Mouse (Mus musculus) left cerebral cortex, postnatal 4 days (tissue): ENCODE data around the gene Matn1. TPM values are rescaled to one million over a fixed set of nuclear protein-coding genes. Genes with fewer than 3 reads are reported as not detected.

Source experiments
- DNase-seq: peaks from one replicate; pipeline ENCODE4 v3.0.0-alpha.2; 2022
- intact Hi-C: fragments of 180-260 bp; cut with DNase I; formaldehyde crosslinking; loops from one replicate; pipeline ENCODE4 v1.15.1; 2025
- total RNA-seq, 2 experiments: library from RNA; stranded (reverse); gene quantifications; 2 replicates each; pipeline ENCODE4 v1.2.3; 2021

The Matn1 gene
- total RNA-seq, 2 experiments from 2014 or later = 0.24 to 0.34 TPM

DNA sequence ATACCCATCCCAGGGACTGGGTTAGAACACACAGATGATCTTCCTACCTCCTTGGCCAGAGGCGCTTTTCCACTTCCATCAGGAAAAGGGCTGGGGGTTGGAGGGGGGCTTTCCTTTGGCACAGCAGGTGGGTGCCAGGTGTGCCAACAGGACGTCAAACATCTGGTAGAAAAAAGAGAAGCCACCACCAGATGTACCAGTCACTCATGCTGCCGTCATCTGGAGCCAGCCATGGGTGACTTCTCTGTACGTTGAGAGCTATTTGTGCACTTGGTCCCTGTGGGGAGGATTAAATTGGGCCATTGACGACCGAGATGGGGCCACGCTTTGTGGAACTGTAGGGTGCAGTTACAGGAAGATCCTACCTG, 28.5 kb upstream of the Matn1 start:
- DNase-seq = no peak
- intact Hi-C loops = no loop called here

- intact Hi-C loops = no loop called here
- DNase-seq = no peak
Observed at GRCm38 (mm10) chr4:130916639-130917038, 27.5 kb upstream of the Matn1 start.

DNA sequence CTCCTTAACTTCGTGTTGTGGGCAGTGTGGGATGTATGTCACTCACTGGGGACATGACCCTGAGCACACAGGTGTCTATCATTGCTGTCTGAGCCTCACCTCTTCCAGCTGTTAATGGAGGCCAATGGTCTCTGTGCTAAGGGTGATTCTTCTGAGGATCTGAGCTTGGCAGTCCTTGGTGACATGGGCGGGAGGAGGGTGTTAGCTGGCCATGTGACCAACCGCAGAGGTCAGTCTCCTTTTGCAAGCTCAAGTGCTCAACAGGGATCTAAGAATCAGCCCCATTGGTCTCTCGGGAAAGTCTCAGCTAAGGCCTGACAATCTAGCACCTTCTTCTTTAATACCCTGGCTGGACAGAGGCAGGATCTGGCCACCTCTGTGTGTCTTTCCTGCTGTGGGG, 26.6 kb upstream of the Matn1 start:
- DNase-seq = no peak
- intact Hi-C loops = no loop called here

GRCm38 (mm10) chr4:130918805-130919749, 25.1 kb upstream of the Matn1 start:
- DNase-seq = peak; percentile 64
- intact Hi-C loops = no loop called here

GRCm38 (mm10) chr4:130919750-130920356, 24.3 kb upstream of the Matn1 start:
- intact Hi-C loops = no loop called here
- DNase-seq = no peak

DNA sequence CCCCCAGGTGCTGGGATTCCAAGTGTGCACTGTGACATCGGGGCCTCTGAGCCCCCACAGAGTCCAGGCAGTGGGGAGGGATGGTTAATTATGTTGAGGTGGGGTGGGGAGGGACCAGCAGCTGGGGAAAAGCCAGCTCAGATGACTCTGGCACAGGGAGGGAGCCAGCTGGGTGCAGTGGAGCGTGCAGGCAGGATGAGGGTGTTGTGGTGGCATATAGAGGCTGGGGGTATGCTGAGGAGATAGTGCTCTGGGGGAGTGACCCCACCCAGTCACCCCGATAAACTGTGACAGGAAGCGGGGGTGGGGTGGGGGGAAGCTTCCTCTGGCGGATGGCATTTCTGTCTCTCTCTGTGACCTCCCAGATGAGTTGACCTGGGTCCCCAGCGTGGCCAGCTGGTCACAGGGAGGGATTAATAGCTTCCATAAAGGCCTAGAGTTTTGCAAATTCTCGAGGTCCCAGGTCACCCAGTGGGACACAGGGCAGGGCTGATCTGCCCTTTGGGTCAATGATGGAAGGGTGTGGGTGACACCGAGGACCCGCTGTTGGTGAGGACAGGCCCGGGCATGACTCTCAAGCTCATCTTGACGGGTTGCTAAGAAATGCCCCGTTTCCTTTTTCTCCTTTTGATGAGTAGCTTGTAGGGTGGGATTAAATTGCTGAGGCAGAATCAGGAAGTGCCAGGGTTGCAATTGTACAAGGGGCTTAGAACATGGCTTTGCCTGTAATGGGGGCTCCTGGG, 23.1 kb upstream of the Matn1 start:
- intact Hi-C loops = no loop called here
- DNase-seq = peak; percentile 74

GRCm38 (mm10) chr4:130921986-130922385, 22.2 kb upstream of the Matn1 start:
- DNase-seq = no peak
- intact Hi-C loops = no loop called here

- no peak for DNase-seq
- intact Hi-C loops = no loop called here
Observed at GRCm38 (mm10) chr4:130926274-130926673, 17.9 kb upstream of the Matn1 start.

- DNase-seq = no peak
- intact Hi-C loops = no loop called here
Observed at GRCm38 (mm10) chr4:130927821-130928220, 16.4 kb upstream of the Matn1 start.

GRCm38 (mm10) chr4:130942644-130943043, 1.5 kb upstream of the Matn1 start:
- intact Hi-C loops = no loop called here

GRCm38 (mm10) chr4:130944779-130945178, 594 bp downstream of the Matn1 start:
- no peak for DNase-seq
- intact Hi-C loops = loop anchor here (5.0 kb wide), 3 partner anchors 47 to 602 kb away; no protein-coding TSS in a partner anchor

More at GRCm38 (mm10) chr4:130942644-130943043, 1.5 kb upstream of the Matn1 start:
- DNase-seq = no peak

DNA sequence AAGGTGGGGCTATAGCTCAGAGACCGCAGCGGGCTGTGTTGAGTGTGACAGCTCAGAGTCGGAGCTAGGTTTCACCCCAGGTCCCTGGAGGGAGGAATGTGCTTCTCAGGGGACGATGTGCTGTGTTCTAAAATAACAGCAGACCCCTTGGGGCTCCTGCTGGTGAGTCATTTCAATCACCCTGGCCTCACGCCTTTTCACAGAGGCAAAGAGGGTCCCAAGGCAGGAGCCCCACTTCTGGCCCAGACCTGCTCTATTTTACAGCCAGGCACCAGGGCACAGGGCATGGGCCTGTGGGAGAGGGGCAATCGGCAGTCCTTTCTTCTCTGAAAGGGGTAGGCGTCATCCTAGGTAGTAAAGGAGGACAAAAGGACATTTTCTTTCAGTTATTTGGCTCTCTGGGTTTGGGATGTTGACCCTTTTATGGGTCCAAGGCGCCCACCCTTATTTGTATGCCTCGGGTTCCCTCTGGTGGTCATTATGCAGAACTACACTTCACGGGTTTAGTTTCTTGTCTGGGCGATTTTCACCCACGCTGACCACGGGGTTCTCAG, 3.0 kb downstream of the Matn1 start:
- DNase-seq = no peak
- intact Hi-C loops = loop anchor here (5.0 kb wide), 3 partner anchors 50 to 605 kb away; no protein-coding TSS in a partner anchor

DNA sequence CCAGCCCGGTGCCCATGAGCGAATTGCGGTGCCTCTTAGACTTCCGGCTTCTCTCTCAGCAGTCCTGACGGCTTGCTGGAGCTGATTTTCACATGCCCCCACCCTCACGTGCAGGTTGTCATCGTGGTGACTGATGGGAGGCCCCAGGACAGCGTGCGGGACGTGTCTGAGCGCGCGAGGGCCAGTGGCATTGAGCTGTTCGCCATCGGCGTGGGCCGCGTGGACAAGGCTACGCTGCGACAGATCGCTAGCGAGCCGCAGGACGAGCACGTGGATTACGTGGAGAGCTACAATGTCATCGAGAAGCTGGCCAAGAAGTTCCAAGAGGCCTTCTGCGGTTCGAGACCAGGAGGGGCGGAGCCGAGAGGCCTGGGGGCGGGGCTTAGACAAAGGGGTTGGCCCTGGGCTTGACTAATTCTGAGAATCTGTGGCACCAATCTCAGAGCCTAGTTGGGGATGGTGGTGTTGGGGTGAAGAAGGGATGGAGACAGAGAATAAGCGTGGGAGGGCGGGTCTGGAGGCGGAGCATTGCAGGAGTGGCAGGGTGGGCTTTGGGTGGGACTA, 5.7 kb downstream of the Matn1 start:
- DNase-seq = no peak
- intact Hi-C loops = loop anchor here (5.0 kb wide), 3 partner anchors 53 to 608 kb away; no protein-coding TSS in a partner anchor

DNA sequence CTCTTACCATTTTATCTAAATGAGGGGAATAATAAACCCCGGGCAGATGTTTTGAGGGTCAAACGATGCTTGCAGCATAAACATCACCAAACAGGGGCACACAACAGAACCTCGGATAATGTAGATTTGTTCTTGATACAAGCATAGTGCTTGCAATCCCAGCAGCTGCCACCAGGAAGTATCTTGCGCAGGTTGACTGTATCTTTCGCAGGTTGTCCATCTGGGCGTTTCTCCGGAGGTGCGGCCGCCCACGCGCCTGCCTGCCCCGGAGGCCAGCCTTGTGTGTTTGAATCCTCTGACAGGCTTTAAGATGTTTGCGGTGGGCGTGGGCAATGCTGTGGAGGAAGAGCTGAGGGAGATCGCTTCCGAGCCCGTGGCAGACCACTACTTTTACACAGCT, 8.3 kb downstream of the Matn1 start:
- intact Hi-C loops = no loop called here

DNA sequence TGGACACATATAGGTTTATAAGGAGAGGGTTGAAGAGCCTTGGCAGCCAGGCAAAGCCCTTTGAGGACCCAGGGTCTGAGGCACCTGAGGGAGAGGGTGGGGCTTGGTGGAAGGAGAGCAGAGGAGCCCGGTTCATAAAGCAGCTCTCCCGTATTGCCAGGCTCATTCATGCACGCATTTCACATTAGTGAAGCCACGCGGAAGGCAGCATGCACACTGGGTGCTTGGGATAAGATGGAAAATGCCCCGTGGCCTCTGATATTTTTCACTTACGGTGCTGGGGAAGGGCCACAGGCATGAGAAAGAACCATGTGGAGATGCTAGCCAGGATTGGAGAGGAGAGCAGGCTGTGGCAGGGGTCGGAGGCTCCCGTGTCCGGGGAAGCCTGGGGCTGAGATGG, 13.0 kb downstream of the Matn1 start:
- intact Hi-C loops = no loop called here
- DNase-seq = no peak

More for the DNA sequence above, 8.3 kb downstream of the Matn1 start:
- DNase-seq = peak; percentile 49

DNA sequence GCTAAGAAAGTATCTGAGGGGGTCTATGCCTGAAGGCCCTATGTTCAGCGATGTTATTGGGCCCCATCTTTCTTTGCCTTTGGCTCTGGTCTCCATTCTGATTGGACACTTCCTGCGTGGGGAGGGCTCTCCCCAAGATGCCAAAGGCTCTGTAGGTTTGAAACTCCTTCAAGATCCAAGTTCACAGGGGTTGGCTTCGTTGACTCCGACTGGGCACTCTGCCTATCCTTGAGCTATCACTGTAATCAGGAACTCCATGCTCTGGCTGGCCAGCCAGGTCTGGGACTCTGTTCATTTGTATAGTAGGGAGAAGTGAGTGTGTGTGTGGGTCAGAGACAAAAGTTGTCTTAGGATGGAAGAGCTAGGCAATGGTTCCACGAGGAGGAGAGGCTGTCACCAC, 14.6 kb downstream of the Matn1 start:
- intact Hi-C loops = no loop called here
- no peak for DNase-seq

GRCm38 (mm10) chr4:130959678-130960077, 15.5 kb downstream of the Matn1 start:
- DNase-seq = no peak
- intact Hi-C loops = loop anchor here (2.0 to 5.0 kb wide), 2 partner anchors 293 to 879 kb away; partner anchors contain the start of gene Ptpru

- intact Hi-C loops = loop anchor here (2.0 to 5.0 kb wide), 2 partner anchors 292 to 879 kb away; partner anchors contain the start of gene Ptpru
- peak; percentile 90 for DNase-seq
Observed at GRCm38 (mm10) chr4:130960118-130960734, 16.0 kb downstream of the Matn1 start.

DNA sequence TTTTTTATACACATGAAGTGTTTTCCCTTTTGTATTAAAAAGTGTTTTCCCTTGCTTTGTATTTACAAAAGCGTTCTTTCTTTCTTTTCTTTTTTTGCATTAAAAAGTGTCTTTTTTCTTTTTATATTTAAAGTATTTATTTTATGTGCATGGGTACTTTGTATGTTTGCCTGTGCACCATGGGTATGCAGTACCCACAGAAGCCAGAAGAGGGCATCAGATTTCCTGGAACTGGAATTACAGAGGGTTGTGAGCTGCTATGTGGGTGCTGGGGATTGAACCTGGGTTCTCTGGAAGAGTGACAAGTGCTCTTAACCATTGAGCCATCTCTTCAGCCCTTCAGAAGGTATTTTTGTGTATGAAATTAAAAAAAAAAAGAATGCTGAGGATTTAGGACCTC, 27.1 kb downstream of the Matn1 start:
- intact Hi-C loops = no loop called here
- no peak for DNase-seq

GRCm38 (mm10) chr4:130972421-130972829, 28.2 kb downstream of the Matn1 start:
- DNase-seq = peak; percentile 68
- intact Hi-C loops = no loop called here
